Mouse (Mus musculus) embryo, embryonic 11 days (tissue): ENCODE data around the gene Lrrc47.

Experiments
- DNase-seq: peaks from one replicate; pipeline ENCODE4 v3.0.0-alpha.2; 2015

Gene Lrrc47

GRCm38 (mm10) chr4:154023754-154024601 lies 12.4 kb downstream of the Lrrc47 start:
- peak; percentile 27 for DNase-seq

- DNase-seq, result peak; percentile 10
Measured at GRCm38 (mm10) chr4:154024729-154025521, 13.4 kb downstream of the Lrrc47 start.

- DNase-seq, result peak; percentile 75
Measured at GRCm38 (mm10) chr4:154025641-154026440, 14.3 kb downstream of the Lrrc47 start, which contains the start of gene Smim1. Gene Smim1, minus strand, starts transcription at chr4:154026230.

GRCm38 (mm10) chr4:154026441-154026761 lies 14.9 kb downstream of the Lrrc47 start:
- DNase-seq, result no peak

GRCm38 (mm10) chr4:154028066-154028465 lies 16.5 kb downstream of the Lrrc47 start:
- DNase-seq, result no peak

GRCm38 (mm10) chr4:154028646-154029045 lies 17.1 kb downstream of the Lrrc47 start:
- DNase-seq, result peak; percentile 31

GRCm38 (mm10) chr4:154037123-154037522 lies 25.6 kb downstream of the Lrrc47 start:
- DNase-seq, result no peak

- DNase-seq, result no peak
Measured at GRCm38 (mm10) chr4:154042577-154042976, 31.0 kb downstream of the Lrrc47 start, which contains the start of gene Ccdc27. Gene Ccdc27, minus strand, starts transcription at chr4:154042677.

- DNase-seq, result no peak
Measured at GRCm38 (mm10) chr4:154045837-154046236, 34.3 kb downstream of the Lrrc47 start.

- DNase-seq, result no peak
Measured at GRCm38 (mm10) chr4:154051401-154051800, 39.9 kb downstream of the Lrrc47 start.

- DNase-seq, result no peak
Measured at GRCm38 (mm10) chr4:154053065-154053464, 41.5 kb downstream of the Lrrc47 start.

- DNase-seq, result no peak
Measured at GRCm38 (mm10) chr4:154055482-154055881, 44.0 kb downstream of the Lrrc47 start.

GRCm38 (mm10) chr4:154056046-154056445 lies 44.5 kb downstream of the Lrrc47 start:
- DNase-seq, result no peak

GRCm38 (mm10) chr4:154056661-154057060 lies 45.1 kb downstream of the Lrrc47 start:
- DNase-seq, result no peak

GRCm38 (mm10) chr4:154057696-154058095 lies 46.2 kb downstream of the Lrrc47 start:
- DNase-seq, result no peak

- DNase-seq, result peak; percentile 66
Measured at GRCm38 (mm10) chr4:154064827-154065773, 53.6 kb downstream of the Lrrc47 start.

- peak; percentile 74 for DNase-seq
Measured at GRCm38 (mm10) chr4:154070896-154071295, 59.4 kb downstream of the Lrrc47 start.
